Mouse (Mus musculus) heart, postnatal 0 days (tissue): Measurements from ENCODE around the gene Hoxa1.

Source experiments
- CTCF ChIP-seq: IDR thresholded peaks from 2 replicates; pipeline ENCODE4 v1.5.1; 2016; ENCODE audit warnings: antibody characterized with exemption, control low read depth, low read depth
- EP300 ChIP-seq: IDR thresholded peaks from 2 replicates; pipeline ENCODE4 v1.6.1; 2016; ENCODE audit warnings: antibody characterized with exemption, low read depth

DNA sequence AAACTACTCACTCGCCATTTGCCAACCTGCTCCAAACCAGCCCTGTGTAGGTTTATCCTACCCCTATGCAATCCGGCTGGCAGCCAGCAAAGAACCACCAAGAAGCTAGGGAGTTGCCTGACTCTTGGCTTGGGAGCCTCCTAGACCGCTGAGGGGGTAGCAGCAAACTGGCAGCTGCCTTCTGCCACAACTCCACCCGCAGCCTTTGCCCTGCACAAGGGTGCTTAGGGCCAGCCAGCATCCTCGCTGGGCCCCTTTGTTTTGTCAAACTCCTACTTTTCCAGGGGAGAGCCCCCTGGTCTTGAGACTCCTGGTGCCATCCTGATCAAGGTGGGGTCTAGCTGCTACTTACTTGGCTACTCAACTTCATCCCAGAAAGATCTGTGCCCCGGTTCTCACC is 26.6 kb upstream of the Hoxa1 start:
- TF ChIP-seq CTCF (no peak), EP300 (no peak)
